Mouse (Mus musculus) myocyte (in vitro differentiated cells): ENCODE data around the gene Gpi1.
"Not testable (repeated sequence)": the region's sequence is repeated elsewhere in the genome, so short reads cannot be mapped to it uniquely, and the experiment has no call there.

ENCODE experiments used
- CEBPB ChIP-seq: IDR thresholded peaks from 2 replicates; pipeline ENCODE4 v1.6.1; 2011; ENCODE audit warnings: mild to moderate bottlenecking, moderate library complexity; ENCODE audit not compliant: poor library complexity, insufficient read depth, severe bottlenecking
- E2F4 ChIP-seq: IDR thresholded peaks from one replicate; pipeline ENCODE4 v1.6.1; 2011; ENCODE audit warnings: mild to moderate bottlenecking, control low read depth, moderate library complexity; ENCODE audit not compliant: insufficient read depth
- MAX ChIP-seq: IDR thresholded peaks from one replicate; pipeline ENCODE4 v1.6.1; 2011; ENCODE audit warnings: low read depth, mild to moderate bottlenecking, control low read depth
- MYOD1 ChIP-seq, 3 experiments: IDR thresholded peaks; one replicate each; pipeline ENCODE4 v1.6.1; 2011; ENCODE audit warnings: control low read depth in 2 of 3, low read depth in 2 of 3, mild to moderate bottlenecking in 2 of 3, moderate library complexity in 1 of 3; ENCODE audit not compliant: insufficient read length in 2 of 3, control insufficient read depth in 1 of 3
- MYOG ChIP-seq, 3 experiments: IDR thresholded peaks; one replicate each; pipeline ENCODE4 v1.6.1; 2011; ENCODE audit warnings: control low read depth in 2 of 3, low read depth in 2 of 3, mild to moderate bottlenecking in 2 of 3; ENCODE audit not compliant: insufficient read length in 2 of 3, control insufficient read depth in 1 of 3, insufficient read depth in 1 of 3
- POLR2A ChIP-seq: IDR thresholded peaks from one replicate; pipeline ENCODE4 v1.6.1; 2011; ENCODE audit warnings: low read depth, mild to moderate bottlenecking, control low read depth, moderate library complexity; ENCODE audit not compliant: insufficient read length
- POLR2AphosphoS2 ChIP-seq: IDR thresholded peaks from one replicate; pipeline ENCODE4 v1.6.1; 2011; ENCODE audit warnings: low read depth, control low read depth; ENCODE audit not compliant: insufficient read length
- REST ChIP-seq: IDR thresholded peaks from one replicate; pipeline ENCODE4 v1.6.1; 2011; ENCODE audit warnings: mild to moderate bottlenecking, control low read depth, moderate library complexity; ENCODE audit not compliant: insufficient read depth, insufficient read length
- SRF ChIP-seq: IDR thresholded peaks from one replicate; pipeline ENCODE4 v1.6.1; 2011; ENCODE audit warnings: low read depth; ENCODE audit not compliant: control insufficient read depth, insufficient read length
- TCF12 ChIP-seq: IDR thresholded peaks from one replicate; pipeline ENCODE4 v1.6.1; 2011; ENCODE audit warnings: mild to moderate bottlenecking, control low read depth; ENCODE audit not compliant: poor library complexity, insufficient read depth, severe bottlenecking
- TCF3 ChIP-seq: IDR thresholded peaks from one replicate; pipeline ENCODE4 v1.6.1; 2011; ENCODE audit warnings: low read depth, control low read depth; ENCODE audit not compliant: insufficient read length
- USF1 ChIP-seq: IDR thresholded peaks from one replicate; pipeline ENCODE4 v1.6.1; 2011; ENCODE audit warnings: low read depth, mild to moderate bottlenecking, control low read depth, moderate library complexity

- not testable (repeated sequence) for TF ChIP-seq USF1; REST; POLR2A; MYOD1 (IDR thresholded peaks at IDR 0.05; ENCODE audit: control insufficient read depth in 1 of 3, insufficient read length in 2 of 3, low read depth in 2 of 3); MAX; TCF12; MYOG (IDR thresholded peaks at IDR 0.05; ENCODE audit: control insufficient read depth in 1 of 3, insufficient read depth in 1 of 3, insufficient read length in 2 of 3, low read depth in 2 of 3); CEBPB; E2F4; POLR2AphosphoS2; TCF3; SRF
These were observed 28.0 kb downstream of the Gpi1 start for GRCm38 (mm10) chr7:34202147-34202546.
